Mouse (Mus musculus): ENCODE data around the gene Abcc3. TPM values are rescaled to one million over a fixed set of nuclear protein-coding genes. Genes with fewer than 3 reads are reported as not detected.

Gene Abcc3
- polyA plus RNA-seq, 1 experiment = 6.3 TPM

GRCm38 (mm10) chr11:94420991-94421390 lies 28.2 kb upstream of the Abcc3 start:
- Histone ChIP-seq H3K9me3 (no peaks in the 10 kb centered on the region), H3K4me3 (replicated peaks) (no peak overlapping the region), H3K27me3 (replicated peaks) (peaks cover 92% of the 10 kb centered on the region), H3K4me1 (peaks cover 14% of the 10 kb centered on the region), H3K36me3 (replicated peaks; ENCODE audit: low read length) (no peaks in the 10 kb centered on the region)
- TF ChIP-seq FLI1 (IDR thresholded peaks at IDR 0.05; ENCODE audit: low read length) = no peak

- H3K9me3 ChIP-seq = no peaks in the 10 kb centered on the region
- peaks cover 92% of the 10 kb centered on the region for H3K27me3 ChIP-seq (replicated peaks)
- no peaks in the 10 kb centered on the region for H3K36me3 ChIP-seq (replicated peaks; ENCODE audit: low read length)
- H3K4me1 ChIP-seq = peaks cover 18% of the 10 kb centered on the region
- no peak overlapping the region for H3K4me3 ChIP-seq (replicated peaks)
- TF ChIP-seq GATA1 (IDR thresholded peaks at IDR 0.05; ENCODE audit: borderline replicate concordance, low read length) (no peak), FLI1 (IDR thresholded peaks at IDR 0.05; ENCODE audit: low read length) (no peak)
These were observed 27.5 kb upstream of the Abcc3 start for GRCm38 (mm10) chr11:94420325-94420724.

DNA sequence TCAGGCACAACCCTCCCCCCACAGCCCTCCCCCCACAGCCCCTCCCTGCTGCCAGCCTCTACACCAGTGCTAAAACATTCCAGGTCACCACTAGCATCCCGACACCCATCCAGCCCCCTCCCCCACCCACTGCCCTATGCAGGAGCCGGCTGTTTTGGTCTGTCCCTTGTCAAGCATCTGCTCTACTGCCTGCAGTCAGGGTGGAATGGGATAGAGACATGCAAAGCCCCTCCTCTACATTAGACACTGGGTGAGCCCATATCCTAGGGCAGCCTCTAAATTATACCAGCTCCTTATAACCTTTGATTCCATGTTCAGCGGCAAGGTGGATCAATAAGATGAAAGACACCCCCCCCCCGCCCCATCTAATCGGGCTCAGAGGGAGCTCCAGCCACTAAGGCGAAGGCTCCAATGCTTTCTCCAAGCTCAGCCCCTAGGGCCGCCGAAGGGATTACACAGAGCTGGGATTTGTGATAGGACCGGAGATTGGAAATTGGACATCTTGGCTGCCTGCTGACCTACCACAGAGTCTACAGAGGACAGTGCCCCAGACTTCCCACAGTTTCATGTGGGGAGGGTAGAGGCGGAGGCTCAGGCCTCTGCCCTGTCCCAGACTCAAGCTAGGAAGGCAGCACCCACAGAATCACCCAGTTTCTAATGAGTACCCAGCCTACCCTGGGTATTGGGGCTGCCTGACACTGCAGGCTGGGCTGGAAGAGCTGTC lies 26.4 kb upstream of the Abcc3 start:
- H3K27me3 ChIP-seq (replicated peaks) = peaks cover 95% of the 10 kb centered on the region

GRCm38 (mm10) chr11:94414042-94414441 lies 21.2 kb upstream of the Abcc3 start:
- no peaks in the 10 kb centered on the region for H3K9me3 ChIP-seq
- H3K4me3 ChIP-seq (replicated peaks) = no peak overlapping the region
- no peaks in the 10 kb centered on the region for H3K36me3 ChIP-seq (replicated peaks; ENCODE audit: low read length)
- peaks cover 18% of the 10 kb centered on the region for H3K4me1 ChIP-seq
- TF ChIP-seq GATA1 (IDR thresholded peaks at IDR 0.05; ENCODE audit: borderline replicate concordance, low read length) (no peak), FLI1 (IDR thresholded peaks at IDR 0.05; ENCODE audit: low read length) (no peak)
- peaks cover 98% of the 10 kb centered on the region for H3K27me3 ChIP-seq (replicated peaks)

More for the DNA sequence above, 26.4 kb upstream of the Abcc3 start:
- TF ChIP-seq GATA1 (IDR thresholded peaks at IDR 0.05; ENCODE audit: borderline replicate concordance, low read length) (no peak), FLI1 (IDR thresholded peaks at IDR 0.05; ENCODE audit: low read length) (no peak)
- no peaks in the 10 kb centered on the region for H3K36me3 ChIP-seq (replicated peaks; ENCODE audit: low read length)
- peaks cover 19% of the 10 kb centered on the region for H3K4me1 ChIP-seq
- H3K4me3 ChIP-seq (replicated peaks) = no peak overlapping the region
- no peaks in the 10 kb centered on the region for H3K9me3 ChIP-seq

GRCm38 (mm10) chr11:94413516-94413915 lies 20.7 kb upstream of the Abcc3 start:
- Histone ChIP-seq H3K4me1 (peaks cover 18% of the 10 kb centered on the region), H3K9me3 (no peaks in the 10 kb centered on the region), H3K27me3 (replicated peaks) (peaks cover 96% of the 10 kb centered on the region), H3K4me3 (replicated peaks) (no peak overlapping the region), H3K36me3 (replicated peaks; ENCODE audit: low read length) (no peaks in the 10 kb centered on the region)
- TF ChIP-seq GATA1 (IDR thresholded peaks at IDR 0.05; ENCODE audit: borderline replicate concordance, low read length) (no peak), FLI1 (IDR thresholded peaks at IDR 0.05; ENCODE audit: low read length) (no peak)

DNA sequence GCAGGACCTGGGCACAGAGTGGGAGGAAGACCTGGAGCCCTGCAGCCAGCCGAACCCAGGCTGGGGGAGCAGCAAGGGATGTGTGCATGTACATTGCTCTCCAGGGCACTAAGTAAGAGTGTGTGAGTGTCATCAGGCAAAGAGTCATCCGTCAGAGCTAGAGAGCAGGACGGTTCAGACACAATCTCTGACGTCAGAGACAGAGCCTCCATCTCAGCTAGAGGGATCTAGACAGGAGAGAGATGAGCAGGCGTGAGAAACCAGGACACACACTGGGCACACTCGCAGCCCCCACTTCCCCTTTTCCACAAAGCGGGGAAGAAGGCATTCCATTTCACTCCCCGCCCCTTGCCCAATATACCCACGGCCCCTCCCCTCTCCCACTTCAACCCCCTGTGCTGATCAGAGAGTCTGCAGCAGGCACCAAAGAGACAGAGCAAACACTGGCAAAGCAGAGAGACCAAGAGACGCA lies 20.2 kb upstream of the Abcc3 start:
- Histone ChIP-seq H3K27me3 (replicated peaks) (peaks cover 93% of the 10 kb centered on the region), H3K4me3 (replicated peaks) (peak overlapping the region; percentile 26), H3K4me1 (peaks cover 20% of the 10 kb centered on the region), H3K36me3 (replicated peaks; ENCODE audit: low read length) (no peaks in the 10 kb centered on the region), H3K9me3 (no peaks in the 10 kb centered on the region)
- TF ChIP-seq FLI1 (IDR thresholded peaks at IDR 0.05; ENCODE audit: low read length) = no peak
- TF ChIP-seq GATA1 (IDR thresholded peaks at IDR 0.05; ENCODE audit: borderline replicate concordance, low read length) = no peak

DNA sequence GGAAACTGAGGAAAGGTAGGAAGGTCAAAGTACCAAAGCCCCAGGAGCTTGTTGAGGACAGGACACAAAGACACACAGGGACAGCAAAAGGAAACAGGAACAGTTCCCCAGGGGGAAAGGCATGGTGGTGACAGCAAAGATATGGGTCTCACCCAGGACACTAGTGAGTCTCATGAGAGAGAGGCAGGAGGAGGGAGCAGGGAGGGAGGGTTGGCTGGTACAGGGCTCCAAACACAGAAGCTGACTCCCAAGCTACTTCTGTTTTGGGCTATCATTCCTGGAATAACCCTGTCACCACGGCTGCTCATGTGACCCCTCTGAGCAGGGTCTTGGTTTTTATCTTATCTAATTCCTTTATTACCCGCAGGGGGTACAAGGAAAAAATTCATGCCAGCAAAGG lies 19.8 kb upstream of the Abcc3 start:
- H3K27me3 ChIP-seq (replicated peaks) = peaks cover 95% of the 10 kb centered on the region
- H3K4me1 ChIP-seq = peaks cover 22% of the 10 kb centered on the region
- no peak for TF ChIP-seq FLI1 (IDR thresholded peaks at IDR 0.05; ENCODE audit: low read length)
- no peaks in the 10 kb centered on the region for H3K9me3 ChIP-seq
- no peaks in the 10 kb centered on the region for H3K36me3 ChIP-seq (replicated peaks; ENCODE audit: low read length)
- H3K4me3 ChIP-seq (replicated peaks) = peak overlapping the region; percentile 12

GRCm38 (mm10) chr11:94407803-94408321 lies 15.1 kb upstream of the Abcc3 start:
- Histone ChIP-seq H3K4me3 (replicated peaks) (no peak overlapping the region), H3K9me3 (no peaks in the 10 kb centered on the region), H3K4me1 (peaks cover 21% of the 10 kb centered on the region), H3K27me3 (replicated peaks) (peaks cover 91% of the 10 kb centered on the region), H3K36me3 (replicated peaks; ENCODE audit: low read length) (no peaks in the 10 kb centered on the region)
- no peak for TF ChIP-seq FLI1 (IDR thresholded peaks at IDR 0.05; ENCODE audit: low read length)
- TF ChIP-seq GATA1 (IDR thresholded peaks at IDR 0.05; ENCODE audit: borderline replicate concordance, low read length) = no peak

GRCm38 (mm10) chr11:94405348-94405747 lies 12.6 kb upstream of the Abcc3 start:
- Histone ChIP-seq H3K9me3 (no peaks in the 10 kb centered on the region), H3K4me3 (replicated peaks) (no peak overlapping the region), H3K4me1 (peaks cover 12% of the 10 kb centered on the region), H3K36me3 (replicated peaks; ENCODE audit: low read length) (no peaks in the 10 kb centered on the region), H3K27me3 (replicated peaks) (peaks cover 78% of the 10 kb centered on the region)
- TF ChIP-seq GATA1 (IDR thresholded peaks at IDR 0.05; ENCODE audit: borderline replicate concordance, low read length) (no peak), FLI1 (IDR thresholded peaks at IDR 0.05; ENCODE audit: low read length) (no peak)

DNA sequence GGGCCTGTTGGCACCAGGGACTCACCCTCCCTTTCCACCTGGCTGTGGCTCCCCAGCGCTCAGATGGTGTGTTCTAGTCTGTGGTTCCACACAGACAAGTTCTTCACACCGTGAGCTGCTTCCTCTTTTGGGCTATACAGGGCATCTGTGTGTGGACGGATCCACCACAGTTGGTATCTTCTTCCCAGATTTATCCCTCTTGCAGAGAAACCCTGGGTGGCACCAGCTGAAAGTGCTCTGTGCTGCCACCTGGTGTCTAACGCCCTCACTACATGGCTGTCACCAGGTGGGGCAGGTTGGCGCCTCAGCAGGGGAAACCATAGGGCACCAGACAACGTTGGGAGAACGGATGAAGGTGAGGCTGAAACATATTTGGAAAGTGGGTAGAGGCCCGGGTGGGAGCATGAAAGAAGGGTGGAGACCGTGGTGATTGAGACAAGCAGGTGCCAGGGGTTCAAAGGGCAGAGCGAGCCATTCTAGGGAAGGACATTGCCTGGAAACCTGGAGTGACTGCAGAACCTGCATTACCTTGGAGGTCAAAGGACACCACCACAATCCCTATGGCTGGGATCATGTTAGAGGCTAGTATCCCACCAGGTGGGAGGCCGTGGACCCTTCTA lies 12.0 kb upstream of the Abcc3 start:
- no peak overlapping the region for H3K4me3 ChIP-seq (replicated peaks)
- no peaks in the 10 kb centered on the region for H3K9me3 ChIP-seq
- peaks cover 12% of the 10 kb centered on the region for H3K4me1 ChIP-seq
- H3K36me3 ChIP-seq (replicated peaks; ENCODE audit: low read length) = no peaks in the 10 kb centered on the region
- H3K27me3 ChIP-seq (replicated peaks) = peaks cover 77% of the 10 kb centered on the region
- TF ChIP-seq GATA1 (IDR thresholded peaks at IDR 0.05; ENCODE audit: borderline replicate concordance, low read length) (no peak), FLI1 (IDR thresholded peaks at IDR 0.05; ENCODE audit: low read length) (no peak)

Data from megakaryocyte, embryonic 14.5 days (primary cell).